Mouse (Mus musculus) heart, adult 2 months (tissue): ENCODE measurements at regions not wholly inside any gene's neighbourhood (a gene's known extent, or its start where the extent isn't known, plus 50 kb on each side); places are given as distances from the start of the nearest gene placed in this dataset.

ENCODE experiments used
- CTCF ChIP-seq: fragments of 200-600 bp; IDR thresholded peaks from 2 replicates; pipeline ENCODE4 v1.8.1; 2022; ENCODE audit warnings: antibody characterized with exemption, mild to moderate bottlenecking, moderate library complexity
- EP300 ChIP-seq: fragments of 200-500 bp; IDR thresholded peaks from 2 replicates; pipeline ENCODE4 v1.6.1; 2011; ENCODE audit warnings: low read depth, low read length, control low read depth; ENCODE audit not compliant: insufficient read depth

GRCm38 (mm10) chr3:132539780-132540658 lies 89.6 kb upstream of the Gimd1 start:
- TF ChIP-seq EP300 (no peak), CTCF (no peak)
